Mouse (Mus musculus): ENCODE data around the gene Sec22c. TPM values are rescaled to one million over a fixed set of nuclear protein-coding genes. Genes with fewer than 3 reads are reported as not detected.

The Sec22c gene
- polyA plus RNA-seq, 1 experiment from 2014 or later = 25.9 TPM

- H3K9me3 ChIP-seq (replicated peaks) = no peaks in the 10 kb centered on the region
- H3K4me3 ChIP-seq = peak overlapping the region; percentile 48
- ATAC-seq (ENCODE audit: low FRiP score) = no peak
- H3K9ac ChIP-seq = peak overlapping the region; percentile 55; the same call in 1 of the 2 replicates
- WGBS = 13% methylated on average over 27 of the region's 27 CpGs
- no peaks in the 10 kb centered on the region for H3K36me3 ChIP-seq
- H3K27me3 ChIP-seq = peaks cover 66% of the 10 kb centered on the region
- H3K4me2 ChIP-seq (replicated peaks) = peak overlapping the region; percentile 90
- peaks cover 20% of the 10 kb centered on the region for H3K4me1 ChIP-seq
- no peak overlapping the region for H3K27ac ChIP-seq
Measured at GRCm38 (mm10) chr9:121641235-121641915, 63.9 kb downstream of the Sec22c start.

DNA sequence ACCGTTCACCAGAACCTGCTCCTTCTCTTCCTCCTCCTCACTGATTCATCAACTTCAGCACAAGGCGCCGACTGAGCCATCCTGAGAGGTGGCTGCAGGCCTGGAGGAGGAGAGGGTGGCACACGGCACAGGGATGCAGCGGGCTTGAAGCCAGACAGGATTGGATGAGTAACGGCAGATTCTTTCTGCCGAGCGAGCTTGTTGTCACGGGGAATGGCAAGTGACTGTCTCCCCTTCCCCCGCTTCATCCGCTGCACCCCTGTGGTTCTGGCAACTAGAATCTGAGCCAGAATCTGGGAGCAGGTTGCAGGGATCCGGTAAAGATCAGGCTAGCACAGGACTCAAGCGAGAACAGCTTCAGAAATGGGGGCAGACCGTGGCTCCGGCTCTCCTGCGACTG, 65.5 kb downstream of the Sec22c start:
- no peak for ATAC-seq (ENCODE audit: low FRiP score)
- Histone ChIP-seq H3K36me3 (no peaks in the 10 kb centered on the region), H3K4me3 (no peak overlapping the region), H3K9me3 (replicated peaks) (no peaks in the 10 kb centered on the region), H3K27me3 (peaks cover 72% of the 10 kb centered on the region), H3K27ac (no peak overlapping the region), H3K4me2 (replicated peaks) (no peak overlapping the region), H3K4me1 (peaks cover 20% of the 10 kb centered on the region), H3K9ac (no peak overlapping the region)
- whole genome bisulfite sequencing = 45% methylated on average over 16 of the region's 16 CpGs

GRCm38 (mm10) chr9:121635835-121636576, 69.3 kb downstream of the Sec22c start:
- no peak for ATAC-seq (ENCODE audit: low FRiP score)
- Histone ChIP-seq H3K9me3 (replicated peaks) (no peaks in the 10 kb centered on the region), H3K4me2 (replicated peaks) (no peak overlapping the region), H3K4me1 (no peaks in the 10 kb centered on the region), H3K27ac (no peak overlapping the region), H3K27me3 (peaks cover 35% of the 10 kb centered on the region), H3K9ac (no peak overlapping the region), H3K36me3 (no peaks in the 10 kb centered on the region), H3K4me3 (no peak overlapping the region)
- 63% methylated on average over 7 of the region's 7 CpGs for WGBS

GRCm38 (mm10) chr9:121633306-121633705, 72.0 kb downstream of the Sec22c start:
- Histone ChIP-seq H3K27ac (no peak overlapping the region), H3K4me1 (no peaks in the 10 kb centered on the region), H3K9me3 (replicated peaks) (no peaks in the 10 kb centered on the region), H3K4me3 (no peak overlapping the region), H3K4me2 (replicated peaks) (no peak overlapping the region), H3K36me3 (no peaks in the 10 kb centered on the region), H3K9ac (no peak overlapping the region), H3K27me3 (peaks cover 14% of the 10 kb centered on the region)
- 73% methylated on average over 6 of the region's 6 CpGs for WGBS
- no peak for ATAC-seq (ENCODE audit: low FRiP score)

DNA sequence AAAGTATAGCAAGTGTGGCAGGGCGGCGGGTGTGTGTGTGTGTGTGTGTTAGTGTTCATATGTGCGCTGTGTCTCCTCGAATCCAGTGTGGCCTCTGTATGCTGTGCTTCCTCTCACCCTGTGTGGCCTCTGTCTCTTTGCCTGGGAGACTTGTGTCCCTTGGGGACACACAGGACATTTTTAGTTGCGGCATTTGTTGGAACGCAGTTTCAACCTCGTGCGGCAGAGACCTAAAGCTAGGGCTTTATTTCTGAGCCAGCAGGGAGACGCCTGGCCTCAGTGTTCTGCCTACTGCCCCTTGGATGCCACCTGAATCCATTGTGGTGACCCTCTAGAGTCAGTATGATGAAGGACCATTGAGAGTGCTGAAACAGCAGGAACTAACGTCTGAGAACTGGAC, 72.4 kb downstream of the Sec22c start:
- H3K4me1 ChIP-seq = no peaks in the 10 kb centered on the region
- ATAC-seq (ENCODE audit: low FRiP score) = no peak
- no peaks in the 10 kb centered on the region for H3K9me3 ChIP-seq (replicated peaks)
- no peak overlapping the region for H3K27ac ChIP-seq
- no peak overlapping the region for H3K9ac ChIP-seq
- H3K4me3 ChIP-seq = no peak overlapping the region
- no peak overlapping the region for H3K4me2 ChIP-seq (replicated peaks)
- no peaks in the 10 kb centered on the region for H3K36me3 ChIP-seq
- H3K27me3 ChIP-seq = peaks cover 14% of the 10 kb centered on the region
- WGBS = 87% methylated on average over 10 of the region's 10 CpGs

- Histone ChIP-seq H3K4me3 (no peak overlapping the region), H3K27ac (no peak overlapping the region), H3K9me3 (replicated peaks) (no peaks in the 10 kb centered on the region), H3K27me3 (peaks cover 11% of the 10 kb centered on the region), H3K4me1 (no peaks in the 10 kb centered on the region), H3K4me2 (replicated peaks) (no peak overlapping the region), H3K36me3 (no peaks in the 10 kb centered on the region), H3K9ac (no peak overlapping the region)
- 65% methylated on average over 4 of the region's 4 CpGs for WGBS
- no peak for ATAC-seq (ENCODE audit: low FRiP score)
Measured at GRCm38 (mm10) chr9:121631946-121632345, 73.3 kb downstream of the Sec22c start.

GRCm38 (mm10) chr9:121630627-121631026, 74.7 kb downstream of the Sec22c start:
- no peak for ATAC-seq (ENCODE audit: low FRiP score)
- H3K9me3 ChIP-seq (replicated peaks) = no peaks in the 10 kb centered on the region
- no peaks in the 10 kb centered on the region for H3K36me3 ChIP-seq
- WGBS = 73% methylated on average over 1 of the region's 1 CpGs
- H3K27me3 ChIP-seq = no peaks in the 10 kb centered on the region; the same call in 1 of the 2 replicates
- H3K27ac ChIP-seq = no peak overlapping the region
- no peak overlapping the region for H3K9ac ChIP-seq
- no peaks in the 10 kb centered on the region for H3K4me1 ChIP-seq
- H3K4me2 ChIP-seq (replicated peaks) = no peak overlapping the region
- H3K4me3 ChIP-seq = no peak overlapping the region

Other genes starting within 250 kb of the Sec22c start
- 0.88 and 1.2 TPM in 2 replicates for gene Cck, start 209.8 kb downstream of the Sec22c start, polyA plus RNA-seq (2016; fragmentation: Nextera tagmentation; extraction: Ambion mirVana)
- gene Lyzl4, start 63.4 kb downstream of the Sec22c start, polyA plus RNA-seq (2016; fragmentation: Nextera tagmentation; extraction: Ambion mirVana) = 0.33 TPM in 1 of 2 replicates, not detected in the other
- 0.44 and 0.66 TPM in 2 replicates for gene Vipr1, start 62.8 kb downstream of the Sec22c start, polyA plus RNA-seq (2016; fragmentation: Nextera tagmentation; extraction: Ambion mirVana)
- 103 and 130 TPM in 2 replicates for gene Ss18l2, start 4.8 kb upstream of the Sec22c start, polyA plus RNA-seq (2016; fragmentation: Nextera tagmentation; extraction: Ambion mirVana)
- 77.5 and 85.3 TPM in 2 replicates for gene Nktr, start 13.7 kb upstream of the Sec22c start, polyA plus RNA-seq (2016; fragmentation: Nextera tagmentation; extraction: Ambion mirVana)
- gene Zfp651, start 53.8 kb upstream of the Sec22c start, polyA plus RNA-seq (2016; fragmentation: Nextera tagmentation; extraction: Ambion mirVana) = 11.6 and 12.4 TPM in 2 replicates
- 0.48 and 2.7 TPM in 2 replicates for gene Klhl40, start 72.1 kb upstream of the Sec22c start, polyA plus RNA-seq (2016; fragmentation: Nextera tagmentation; extraction: Ambion mirVana)
- 0.13 and 0.15 TPM in 2 replicates for gene Hhatl, start 87.0 kb upstream of the Sec22c start, polyA plus RNA-seq (2016; fragmentation: Nextera tagmentation; extraction: Ambion mirVana)
- gene Ccdc13, start 134.0 kb upstream of the Sec22c start, polyA plus RNA-seq (2016; fragmentation: Nextera tagmentation; extraction: Ambion mirVana) = 2.9 and 4.4 TPM in 2 replicates
- 139 and 144 TPM in 2 replicates for gene Higd1a, start 152.9 kb upstream of the Sec22c start, polyA plus RNA-seq (2016; fragmentation: Nextera tagmentation; extraction: Ambion mirVana)
- 1.2 and 1.3 TPM in 2 replicates for gene Ackr2, start 192.9 kb upstream of the Sec22c start, polyA plus RNA-seq (2016; fragmentation: Nextera tagmentation; extraction: Ambion mirVana)
- gene Cyp8b1, start 210.8 kb upstream of the Sec22c start, polyA plus RNA-seq (2016; fragmentation: Nextera tagmentation; extraction: Ambion mirVana) = not detected in 2 replicates
- gene Fam198a, start 245.5 kb upstream of the Sec22c start, polyA plus RNA-seq (2016; fragmentation: Nextera tagmentation; extraction: Ambion mirVana) = 1.8 and 2.6 TPM in 2 replicates